In the genomic region with DNA sequence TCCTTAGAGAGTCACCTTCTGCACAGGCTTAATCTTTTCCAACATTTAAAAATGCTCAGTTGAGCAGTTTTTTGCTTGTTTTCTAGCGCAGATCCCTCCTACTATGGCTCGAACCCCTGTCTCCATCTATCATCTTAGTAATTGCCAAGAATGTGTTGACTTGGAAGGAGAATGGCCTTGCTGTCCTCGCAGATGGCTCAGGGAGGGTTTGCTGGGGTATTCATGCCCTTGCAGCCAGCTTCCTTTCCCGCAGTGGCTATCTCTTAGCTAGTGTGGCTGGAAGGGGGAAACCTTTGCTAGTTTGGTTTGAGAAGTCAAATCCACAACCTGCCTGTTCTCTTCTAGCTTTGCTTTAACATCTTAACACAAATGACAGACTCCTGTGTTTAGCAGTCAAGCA, we compare ENCODE assay signal across 14 mouse cellular contexts. TPM values are rescaled to one million over a fixed set of nuclear protein-coding genes. Genes with fewer than 3 reads are reported as not detected.
DNase-seq lines count a peak whose midpoint lies in the region; ATAC-seq and TF ChIP-seq lines count a peak whose summit lies in the region.
"Had no signal": no experiment of that assay in that cellular context is flagged by ENCODE, and none has a peak within 500 bp of the region (broad histone marks: within the 10 kb centered on the region; RNA-seq: fewer than 3 reads in every experiment).

No protein-coding gene starts in this region.

- H3K4me2 ChIP-seq in hindbrain, embryonic 13.5 days, result peak overlapping the region; percentile 27
- H3K4me2 ChIP-seq in midbrain, embryonic 16.5 days (ENCODE audit: low read length), result no peak overlapping the region
- H3K4me2 ChIP-seq: heart, embryonic 15.5 days; lung, embryonic 15.5 days had no signal

- H3K27ac ChIP-seq in cerebellum, adult 2 months (ENCODE audit: insufficient read depth, low read length), result peak overlapping the region; percentile 59; the same call in 1 of the 2 replicates
- peak overlapping the region; percentile 79 for H3K27ac ChIP-seq in left cerebral cortex, adult 2 months
- peak overlapping the region; percentile 77 for H3K27ac ChIP-seq in hindbrain, embryonic 13.5 days
- H3K27ac ChIP-seq in midbrain, embryonic 16.5 days (ENCODE audit: low read length), result 0 out of 2 replicates have a peak overlapping the region, but pooled peaks have one; percentile 34
- H3K27ac ChIP-seq: heart, embryonic 15.5 days; lung, embryonic 15.5 days; stomach, postnatal 0 days had no signal

- no peaks in the 10 kb centered on the region for H3K27me3 ChIP-seq in cerebellum, adult 2 months (ENCODE audit: control insufficient read depth, insufficient read depth, low read length)
- no peaks in the 10 kb centered on the region for H3K27me3 ChIP-seq in hindbrain, embryonic 13.5 days
- H3K27me3 ChIP-seq in midbrain, embryonic 16.5 days (ENCODE audit: control insufficient read depth, insufficient read depth, low read depth, low read length), result no peaks in the 10 kb centered on the region
- H3K27me3 ChIP-seq: heart, embryonic 15.5 days; lung, embryonic 15.5 days had no signal

- peaks cover 52% of the 10 kb centered on the region for H3K4me1 ChIP-seq in cerebellum, adult 2 months (ENCODE audit: control insufficient read depth, insufficient read depth, low read length)
- H3K4me1 ChIP-seq in hindbrain, embryonic 13.5 days (replicated peaks), result peaks cover 85% of the 10 kb centered on the region
- peaks cover 65% of the 10 kb centered on the region for H3K4me1 ChIP-seq in midbrain, embryonic 16.5 days (ENCODE audit: control insufficient read depth, insufficient read depth, low read length)

- no peak overlapping the region for H3K4me3 ChIP-seq in cerebellum, adult 2 months (replicated peaks; ENCODE audit: insufficient read depth, low read depth, low read length)
- no peak overlapping the region for H3K4me3 ChIP-seq in left cerebral cortex, adult 2 months
- no peak overlapping the region for H3K4me3 ChIP-seq in hindbrain, embryonic 13.5 days
- no peak overlapping the region for H3K4me3 ChIP-seq in midbrain, embryonic 16.5 days (ENCODE audit: low read depth, low read length)
- H3K4me3 ChIP-seq: heart, embryonic 15.5 days; lung, embryonic 15.5 days had no signal

- no peak for DNase-seq in cerebellum, adult 2 months
- DNase-seq in cerebellum, adult 11 months, result no peak
- no peak for DNase-seq in left cerebral cortex, adult 2 months (ENCODE audit: extremely low spot score in 1 of 2, low spot score in 2 of 2)
- DNase-seq in left cerebral cortex, adult 18-20 months (ENCODE audit: low spot score in 2 of 2), result no peak
- no peak for DNase-seq in retina, postnatal 1 day
- no peak for DNase-seq in thymus, postnatal 14 days
- DNase-seq: adrenal gland, postnatal 36 days; kidney, postnatal 4 days had no signal

- TF ChIP-seq POLR2A in cerebellum, adult 2 months (IDR thresholded peaks at IDR 0.05; ENCODE audit: borderline replicate concordance, insufficient read depth, low read length), result no peak

- TF ChIP-seq CTCF in cerebellum, adult 2 months (IDR thresholded peaks at IDR 0.05; ENCODE audit: borderline replicate concordance, insufficient read depth, low read depth, low read length), result no peak
- TF ChIP-seq CTCF in left cerebral cortex, adult 2 months (IDR thresholded peaks at IDR 0.05), result no peak

- WGBS in cerebellum, adult 2 months, result 21% methylated on average over 4 of the region's 4 CpGs
- WGBS in hindbrain, embryonic 13.5 days, result 64% methylated on average over 4 of the region's 4 CpGs
- 83% methylated on average over 4 of the region's 4 CpGs for WGBS in midbrain, embryonic 16.5 days

- intact Hi-C loops in left cerebral cortex, adult 2 months (cut with DNase I), result no loop called here

- no peak overlapping the region for H3K9ac ChIP-seq in hindbrain, embryonic 13.5 days
- no peak overlapping the region for H3K9ac ChIP-seq in midbrain, embryonic 16.5 days (ENCODE audit: low read depth, low read length)
- H3K9ac ChIP-seq: heart, embryonic 15.5 days; lung, embryonic 15.5 days had no signal

- ATAC-seq in hindbrain, embryonic 13.5 days (ENCODE audit: low FRiP score), result no peak
- no peak for ATAC-seq in midbrain, embryonic 16.5 days
- ATAC-seq: intestine, embryonic 16.5 days had no signal

- peaks cover 7% of the 10 kb centered on the region for H3K36me3 ChIP-seq in hindbrain, embryonic 13.5 days
- H3K36me3 ChIP-seq in midbrain, embryonic 16.5 days (ENCODE audit: control insufficient read depth, insufficient read depth, low read length), result peaks cover 2% of the 10 kb centered on the region; the same call in 1 of the 2 replicates
- H3K36me3 ChIP-seq: lung, embryonic 15.5 days had no signal

- H3K9me3 ChIP-seq in hindbrain, embryonic 13.5 days, result no peaks in the 10 kb centered on the region
- H3K9me3 ChIP-seq in midbrain, embryonic 16.5 days (replicated peaks; ENCODE audit: control insufficient read depth, low read length, poor library complexity, severe bottlenecking), result no peaks in the 10 kb centered on the region
- H3K9me3 ChIP-seq: heart, embryonic 15.5 days; lung, embryonic 15.5 days had no signal

RNA-seq across cellular contexts. Expression of a gene that starts 5.4 kb away (rescaled TPM):
- polyA plus RNA-seq in cerebellum, adult 2 months (2012; rRNA removed), result 150 and 157 TPM in 2 replicates
- total RNA-seq in left cerebral cortex, adult 2 months (2021), result 100 to 1,000 TPM; 178 to 192 TPM
- 100 to 1,000 TPM; 204 to 205 TPM for total RNA-seq in left cerebral cortex, adult 18-20 months (2021)
- polyA plus RNA-seq in hindbrain, embryonic 13.5 days (2015; fragmentation: Nextera tagmentation; extraction: Ambion mirVana), result 24.6 and 25.7 TPM in 2 replicates
- 33.3 and 38.1 TPM in 2 replicates for polyA plus RNA-seq in midbrain, embryonic 16.5 days (2015; fragmentation: Nextera tagmentation; extraction: Ambion mirVana)

RNA-seq across cellular contexts. Expression of a gene that starts 31.6 kb away (rescaled TPM):
- 32.6 and 36.5 TPM in 2 replicates for polyA plus RNA-seq in cerebellum, adult 2 months (2012; rRNA removed)
- total RNA-seq in left cerebral cortex, adult 2 months (2021), result 10 to 100 TPM; 44.9 to 45.5 TPM
- 10 to 100 TPM; 44.3 to 45.2 TPM for total RNA-seq in left cerebral cortex, adult 18-20 months (2021)
- 10.0 and 10.3 TPM in 2 replicates for polyA plus RNA-seq in hindbrain, embryonic 13.5 days (2015; fragmentation: Nextera tagmentation; extraction: Ambion mirVana)
- 10.3 and 10.5 TPM in 2 replicates for polyA plus RNA-seq in midbrain, embryonic 16.5 days (2015; fragmentation: Nextera tagmentation; extraction: Ambion mirVana)
